Mouse (Mus musculus): ENCODE measurements around the gene Rtn4r. TPM values are rescaled to one million over a fixed set of nuclear protein-coding genes. Genes with fewer than 3 reads are reported as not detected.

Gene Rtn4r
- total and polyA plus RNA-seq, 3 experiments = 0.04 TPM; not detected in 2

- no peak for DNase-seq (ENCODE audit: low read depth, low spot score)
- Histone ChIP-seq H3K4me1 (ENCODE audit: control insufficient read depth in 1 of 2, insufficient read depth in 2 of 2, low read length in 2 of 2) (0 out of 4 replicates have a peak, but pooled peaks cover 0 to 2% of the 10 kb centered on the region in 2 experiments), H3K27ac (ENCODE audit: control insufficient read depth, low read depth, low read length) (no peak overlapping the region), H3K79me2 (ENCODE audit: control insufficient read depth, insufficient read depth, low read length, poor library complexity) (no peaks in the 10 kb centered on the region), H3K4me3 (ENCODE audit: control insufficient read depth in 1 of 2, insufficient read depth in 1 of 2, low read depth in 2 of 2, low read length in 2 of 2) (no peak overlapping the region), H3K9me3 (replicated peaks; ENCODE audit: insufficient read depth, low read length) (no peaks in the 10 kb centered on the region), H3K36me3 (ENCODE audit: control insufficient read depth in 1 of 2, insufficient read depth in 2 of 2, low read length in 2 of 2) (no peaks in the 10 kb centered on the region; a peak in 1 of 4 replicates), H3K27me3 (ENCODE audit: control insufficient read depth in 1 of 2, insufficient read depth in 2 of 2, low read length in 2 of 2) (peaks cover 7 to 9% of the 10 kb centered on the region in 2 experiments; a peak in 3 of 4 replicates), H3K9ac (ENCODE audit: control insufficient read depth, low read depth, low read length, poor library complexity, severe bottlenecking) (no peak overlapping the region)
- TF ChIP-seq NRF1 (IDR thresholded peaks at IDR 0.05; ENCODE audit: insufficient read depth, low read depth, low read length, poor library complexity, severe bottlenecking) = no peak
- no peak for TF ChIP-seq UBTF (IDR thresholded peaks at IDR 0.05; ENCODE audit: borderline replicate concordance, insufficient read depth, low read depth, low read length)
- TF ChIP-seq TCF12 (IDR thresholded peaks at IDR 0.05; ENCODE audit: low read depth, low read length) = no peak
- no peak for TF ChIP-seq CHD2 (IDR thresholded peaks at IDR 0.05; ENCODE audit: low read length)
Measured at GRCm38 (mm10) chr16:18133133-18133920, 5.9 kb downstream of the Rtn4r start.

- Histone ChIP-seq H3K4me1 (ENCODE audit: control insufficient read depth in 1 of 2, insufficient read depth in 2 of 2, low read length in 2 of 2) (0 out of 4 replicates have a peak, but pooled peaks cover 0 to 2% of the 10 kb centered on the region in 2 experiments), H3K27me3 (ENCODE audit: control insufficient read depth in 1 of 2, insufficient read depth in 2 of 2, low read length in 2 of 2) (peaks cover 7 to 11% of the 10 kb centered on the region in 2 experiments), H3K27ac (ENCODE audit: control insufficient read depth, low read depth, low read length) (no peak overlapping the region), H3K9ac (ENCODE audit: control insufficient read depth, low read depth, low read length, poor library complexity, severe bottlenecking) (no peak overlapping the region), H3K4me3 (ENCODE audit: control insufficient read depth in 1 of 2, insufficient read depth in 1 of 2, low read depth in 2 of 2, low read length in 2 of 2) (no peak overlapping the region), H3K36me3 (ENCODE audit: control insufficient read depth in 1 of 2, insufficient read depth in 2 of 2, low read length in 2 of 2) (no peaks in the 10 kb centered on the region; a peak in 1 of 4 replicates), H3K9me3 (replicated peaks; ENCODE audit: insufficient read depth, low read length) (no peaks in the 10 kb centered on the region), H3K79me2 (ENCODE audit: control insufficient read depth, insufficient read depth, low read length, poor library complexity) (no peaks in the 10 kb centered on the region)
- DNase-seq (ENCODE audit: low read depth, low spot score) = no peak
- no peak for TF ChIP-seq JUND (IDR thresholded peaks at IDR 0.05; ENCODE audit: low read depth, low read length)
- TF ChIP-seq ZNF384 (IDR thresholded peaks at IDR 0.05; ENCODE audit: low read depth, low read length) = no peak
- no peak for TF ChIP-seq KAT2A (conservative IDR thresholded peaks at IDR 0.05; ENCODE audit: low read depth, low read length)
- TF ChIP-seq ZC3H11A (IDR thresholded peaks at IDR 0.05; ENCODE audit: low read depth, low read length) = no peak
- TF ChIP-seq TBP (IDR thresholded peaks at IDR 0.05; ENCODE audit: low read depth, low read length) = no peak
- TF ChIP-seq SIN3A (IDR thresholded peaks at IDR 0.05; ENCODE audit: low read length) = no peak
- TF ChIP-seq RAD21 (IDR thresholded peaks at IDR 0.05; ENCODE audit: low read depth, low read length) = no peak
- TF ChIP-seq NELFE (IDR thresholded peaks at IDR 0.05; ENCODE audit: low read depth, low read length) = no peak
- TF ChIP-seq MYB (IDR thresholded peaks at IDR 0.05; ENCODE audit: low read depth, low read length) = no peak
- TF ChIP-seq USF1 (IDR thresholded peaks at IDR 0.05; ENCODE audit: low read depth, low read length) = no peak
- TF ChIP-seq CHD2 (IDR thresholded peaks at IDR 0.05; ENCODE audit: low read length) = no peak
- no peak for TF ChIP-seq MXI1 (IDR thresholded peaks at IDR 0.05; ENCODE audit: low read depth, low read length)
- TF ChIP-seq HCFC1 (IDR thresholded peaks at IDR 0.05; ENCODE audit: low read depth, low read length) = no peak
- no peak for TF ChIP-seq GABPA (IDR thresholded peaks at IDR 0.05; ENCODE audit: low read depth, low read length)
- TF ChIP-seq RCOR1 (IDR thresholded peaks at IDR 0.05; ENCODE audit: low read depth, low read length) = no peak
- TF ChIP-seq POLR2AphosphoS2 (IDR thresholded peaks at IDR 0.05; ENCODE audit: low read length) = no peak
- TF ChIP-seq ZKSCAN1 (IDR thresholded peaks at IDR 0.05; ENCODE audit: low read depth, low read length) = no peak
Measured at GRCm38 (mm10) chr16:18135196-18135595, 7.8 kb downstream of the Rtn4r start.
